Mouse (Mus musculus): ENCODE measurements around the gene Clasp2.

Gene Clasp2

DNA sequence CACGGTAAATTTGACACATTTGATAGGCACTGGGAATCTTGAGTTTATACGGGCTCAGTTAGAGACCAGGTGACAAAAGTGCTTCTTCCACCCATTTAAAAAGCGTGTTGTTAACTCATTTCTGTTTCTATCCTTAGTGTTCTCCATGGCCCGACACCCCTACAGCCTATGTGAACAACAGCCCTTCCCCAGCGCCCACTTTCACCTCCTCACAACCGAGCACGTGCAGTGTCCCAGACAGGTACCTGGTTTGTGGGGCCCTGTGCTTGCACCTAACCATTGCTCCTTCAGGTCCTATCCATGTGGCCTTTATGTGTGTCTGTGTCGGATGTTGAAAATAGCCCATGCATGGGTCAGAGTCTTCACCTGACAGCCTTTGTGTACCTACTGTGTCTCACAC is 223.1 kb downstream of the Clasp2 start:
- in situ Hi-C loops (cut with MboI; ENCODE audit: low pct_unique_long_range_greater_than_20kb in 1 of 2, low sequenced_read_pairs in 2 of 2, unreplicated experiment in 1 of 2), result no loop called here

DNA sequence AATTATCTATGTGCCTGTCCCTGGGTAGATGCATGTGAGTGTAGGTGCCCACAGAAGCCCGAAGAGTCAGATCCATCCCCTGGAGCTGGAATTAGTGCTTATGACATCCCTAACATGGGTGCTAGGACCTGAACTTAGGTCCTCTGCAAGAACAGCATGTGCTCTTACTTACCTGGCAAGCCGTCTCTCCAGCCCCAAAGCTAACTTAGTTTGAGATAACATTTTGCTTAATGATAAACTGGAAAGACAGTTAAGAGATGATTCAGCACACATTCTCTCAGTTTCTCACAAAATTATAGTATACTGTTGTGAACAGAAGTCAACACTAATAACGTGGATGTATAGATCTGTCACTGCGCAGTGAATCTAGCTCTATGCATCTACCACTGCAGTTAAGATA is 225.6 kb downstream of the Clasp2 start:
- in situ Hi-C loops (cut with MboI; ENCODE audit: low pct_unique_long_range_greater_than_20kb in 1 of 2, low sequenced_read_pairs in 2 of 2, unreplicated experiment in 1 of 2), result no loop called here

DNA sequence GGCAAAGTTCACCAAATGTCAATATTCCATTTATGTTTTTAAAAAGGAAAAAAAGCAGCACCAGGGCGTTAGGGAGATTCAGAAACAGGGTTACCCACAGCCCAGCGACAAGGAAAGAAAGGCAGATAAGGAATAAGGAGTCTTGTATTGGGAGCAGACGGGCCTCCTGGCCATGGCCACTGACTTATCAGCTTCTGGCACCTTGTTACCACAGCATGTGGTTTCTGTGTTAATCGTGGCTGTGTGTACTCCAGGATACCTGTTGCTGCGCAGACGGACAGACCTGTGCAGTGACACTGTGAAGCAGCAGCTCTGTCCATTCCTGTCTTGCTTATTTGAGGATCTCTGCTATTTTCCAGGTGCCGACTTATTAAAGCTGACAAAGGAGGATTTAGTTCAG is 227.7 kb downstream of the Clasp2 start:
- in situ Hi-C loops (cut with MboI; ENCODE audit: low pct_unique_long_range_greater_than_20kb in 1 of 2, low sequenced_read_pairs in 2 of 2, unreplicated experiment in 1 of 2), result no loop called here
